Mouse (Mus musculus) colon, adult 2 months (tissue): ENCODE results near the gene Sox10. TPM values are rescaled to one million over a fixed set of nuclear protein-coding genes. Genes with fewer than 3 reads are reported as not detected.

ENCODE experiments used
- polyA plus RNA-seq: library from polyadenylated mRNA; depleted of rRNA; stranded (reverse); fragments of >200 nt; gene quantifications from 2 replicates; pipeline ENCODE4 v1.2.3, GENCODE M21; 2012; rRNA removed

Sox10 gene
- polyA plus RNA-seq, result 9.8 and 10.4 TPM in 2 replicates

GRCm38 (mm10) chr15:79165140-79165539, at the start of gene Sox10:
Gene Sox10 (minus strand): TSS chr15:79165240.

GRCm38 (mm10) chr15:79140866-79141565, 24.0 kb downstream of the Sox10 start, which contains the start of the genes Polr2f and 1700088E04Rik:
Gene Polr2f (plus strand): TSS chr15:79141009.
Gene 1700088E04Rik (minus strand): TSS chr15:79141253.

DNA sequence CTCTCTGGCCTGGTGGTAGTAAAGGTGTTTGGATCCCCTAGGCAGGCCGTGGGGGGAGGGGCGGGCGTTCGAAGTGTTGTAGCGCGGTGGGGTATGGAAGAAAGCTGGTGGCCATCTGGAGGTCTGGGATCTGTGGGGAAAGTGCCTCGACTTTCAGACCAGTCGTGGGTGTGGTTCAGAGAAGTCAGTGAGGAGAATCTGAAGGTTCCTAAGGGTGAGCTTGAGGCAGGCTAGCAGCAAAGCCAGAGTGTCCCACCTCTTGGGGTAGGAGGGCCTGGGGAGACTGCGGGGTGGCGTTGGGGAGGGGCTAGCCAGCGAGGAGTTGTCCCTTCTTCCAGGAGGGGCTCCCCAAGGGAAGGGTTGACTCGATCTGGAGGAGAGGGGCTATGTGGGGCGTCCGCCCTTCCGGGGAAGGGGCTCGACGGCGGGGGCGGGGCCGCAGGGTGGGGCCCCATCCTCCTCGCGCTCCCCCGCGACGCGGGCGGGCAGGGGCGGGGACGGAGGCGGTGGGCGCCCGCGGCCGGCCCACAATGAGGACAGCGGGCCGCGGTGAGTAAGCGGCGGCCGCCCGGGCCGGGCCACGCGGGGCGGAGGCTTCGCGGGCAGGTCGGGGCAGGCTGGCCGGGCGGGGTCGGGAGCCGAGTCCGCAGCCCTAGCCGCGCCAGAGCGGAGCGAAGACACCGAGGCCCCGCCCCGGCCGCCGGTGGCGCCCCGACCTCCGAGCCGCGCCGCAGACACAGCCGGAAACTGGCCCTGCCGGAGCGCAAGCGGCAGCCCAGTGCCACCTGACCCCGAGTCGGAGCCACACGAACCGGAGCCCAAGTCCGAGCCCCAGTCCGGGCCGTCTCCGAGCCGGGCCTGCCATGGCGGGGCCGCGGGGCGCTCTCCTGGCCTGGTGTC, 56.4 kb downstream of the Sox10 start, which contains the start of gene Micall1:
Gene Micall1, plus strand, starts transcription at position 478 of the 900 bp plus-strand sequence.

Other genes with a start within 250 kb of the Sox10 start
- 219 and 244 TPM in 2 replicates for gene Lgals1, start 238.5 kb downstream of the Sox10 start, polyA plus RNA-seq
- gene Nol12, start 230.3 kb downstream of the Sox10 start, polyA plus RNA-seq, result 15.3 and 19.0 TPM in 2 replicates
- 68.7 and 72.3 TPM in 2 replicates for gene Triobp, start 217.5 kb downstream of the Sox10 start, polyA plus RNA-seq
- 248 and 259 TPM in 2 replicates for gene H1f0, start 136.8 kb downstream of the Sox10 start, polyA plus RNA-seq
- 1.4 and 1.6 TPM in 2 replicates for gene Galr3, start 123.4 kb downstream of the Sox10 start, polyA plus RNA-seq
- gene Ankrd54, start 102.3 kb downstream of the Sox10 start, polyA plus RNA-seq, result 64.5 and 65.7 TPM in 2 replicates
- gene Eif3l, start 90.1 kb downstream of the Sox10 start, polyA plus RNA-seq, result 132 and 153 TPM in 2 replicates
- gene Micall1, start 56.3 kb downstream of the Sox10 start, polyA plus RNA-seq, result 22.2 and 23.4 TPM in 2 replicates
- 44.7 and 62.6 TPM in 2 replicates for gene Polr2f, start 24.2 kb downstream of the Sox10 start, polyA plus RNA-seq
- gene 1700088E04Rik, start 24.0 kb downstream of the Sox10 start, polyA plus RNA-seq, result 2.0 and 4.5 TPM in 2 replicates
- gene Pick1, start 63.9 kb upstream of the Sox10 start, polyA plus RNA-seq, result 48.6 and 52.6 TPM in 2 replicates
- not detected in 2 replicates for gene Gm49486, start 64.2 kb upstream of the Sox10 start, polyA plus RNA-seq
- 0.44 and 1.8 TPM in 2 replicates for gene Slc16a8, start 89.5 kb upstream of the Sox10 start, polyA plus RNA-seq
- 156 and 160 TPM in 2 replicates for gene Baiap2l2, start 120.3 kb upstream of the Sox10 start, polyA plus RNA-seq
- 18.6 and 21.0 TPM in 2 replicates for gene Pla2g6, start 163.2 kb upstream of the Sox10 start, polyA plus RNA-seq
- gene Maff, start 181.4 kb upstream of the Sox10 start, polyA plus RNA-seq, result 14.4 and 17.4 TPM in 2 replicates
- gene Tmem184b, start 238.3 kb upstream of the Sox10 start, polyA plus RNA-seq, result 179 and 187 TPM in 2 replicates